In the genomic region with DNA sequence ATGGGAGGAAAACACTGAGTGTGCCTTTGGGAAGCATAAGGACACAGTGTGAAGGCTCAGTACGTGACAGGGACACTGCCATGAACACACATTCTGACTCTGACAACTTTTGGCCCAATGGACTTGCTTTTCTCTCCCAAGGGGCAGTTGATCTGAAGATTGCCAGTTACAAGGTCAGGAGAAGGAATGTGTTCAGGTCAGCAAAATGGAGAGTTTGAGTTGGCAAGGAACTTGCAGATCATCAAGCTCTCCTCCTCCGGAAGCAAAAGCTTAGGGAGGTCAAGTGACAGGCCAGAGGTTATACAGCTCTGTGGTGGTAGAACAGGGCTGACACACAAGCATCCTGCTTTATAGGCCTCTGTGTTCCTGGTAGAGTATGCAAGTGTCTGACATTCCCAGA, we compare ENCODE assay signal across 13 mouse cellular contexts. TPM values are rescaled to one million over a fixed set of nuclear protein-coding genes. Genes with fewer than 3 reads are reported as not detected.
DNase-seq lines count a peak whose midpoint lies in the region; ATAC-seq and TF ChIP-seq lines count a peak whose summit lies in the region.
"Had no signal": no experiment of that assay in that cellular context is flagged by ENCODE, and none has a peak within 500 bp of the region (broad histone marks: within the 10 kb centered on the region; RNA-seq: fewer than 3 reads in every experiment).

No protein-coding gene starts in this region.

- H3K9ac ChIP-seq in lung, embryonic 15.5 days, result no peak overlapping the region
- H3K9ac ChIP-seq in intestine, embryonic 15.5 days, result no peak overlapping the region
- H3K9ac ChIP-seq: hindbrain, embryonic 15.5 days had no signal

- no peak for TF ChIP-seq CTCF in lung, adult 2 months (IDR thresholded peaks at IDR 0.05; ENCODE audit: insufficient read depth, low read length)

- H3K4me3 ChIP-seq in lung, embryonic 15.5 days, result no peak overlapping the region
- no peak overlapping the region for H3K4me3 ChIP-seq in lung, adult 2 months (replicated peaks; ENCODE audit: extremely low read depth, low read depth, low read length)
- no peak overlapping the region for H3K4me3 ChIP-seq in intestine, embryonic 15.5 days (replicated peaks)
- H3K4me3 ChIP-seq: erythroblast, embryonic 14.5 days; hindbrain, embryonic 15.5 days had no signal

- 44% methylated on average over 2 of the region's 2 CpGs for WGBS in lung, embryonic 15.5 days
- WGBS in lung, adult 2 months, result 57% methylated on average over 2 of the region's 2 CpGs
- WGBS in intestine, embryonic 15.5 days, result 65% methylated on average over 2 of the region's 2 CpGs

- peaks cover 16% of the 10 kb centered on the region; the same call in 1 of the 2 replicates for H3K4me1 ChIP-seq in lung, embryonic 15.5 days
- H3K4me1 ChIP-seq in lung, adult 2 months (ENCODE audit: control insufficient read depth, insufficient read depth, low read length), result peaks cover 4% of the 10 kb centered on the region; the same call in 1 of the 2 replicates
- H3K4me1 ChIP-seq in intestine, embryonic 15.5 days (replicated peaks), result no peaks in the 10 kb centered on the region
- H3K4me1 ChIP-seq: hindbrain, embryonic 15.5 days had no signal

- H3K27ac ChIP-seq in lung, embryonic 15.5 days, result peak overlapping the region; percentile 48; the same call in 1 of the 2 replicates
- H3K27ac ChIP-seq in intestine, embryonic 15.5 days, result no peak overlapping the region
- H3K27ac ChIP-seq: hindbrain, embryonic 15.5 days had no signal

- no peaks in the 10 kb centered on the region for H3K36me3 ChIP-seq in lung, embryonic 15.5 days
- no peaks in the 10 kb centered on the region for H3K36me3 ChIP-seq in intestine, embryonic 15.5 days
- H3K36me3 ChIP-seq: hindbrain, embryonic 15.5 days had no signal

- no peaks in the 10 kb centered on the region for H3K27me3 ChIP-seq in lung, embryonic 15.5 days
- no peaks in the 10 kb centered on the region for H3K27me3 ChIP-seq in intestine, embryonic 15.5 days (replicated peaks)

- DNase-seq in heart, adult 11 months, result peak; percentile 94
- no peak for DNase-seq in heart, postnatal 4 days
- DNase-seq in lung, adult 2 months, result no peak
- peak; percentile 85 for DNase-seq in kidney, postnatal 14 days
- no peak for DNase-seq in layer of hippocampus, adult 8-10 months (ENCODE audit: low spot score in 2 of 2)
- DNase-seq in ovary, postnatal 36 days (ENCODE audit: low spot score), result no peak
- DNase-seq: cerebellum, postnatal 14 days; retina, postnatal 1 day; thymus, postnatal 36 days had no signal

- peak; percentile 39; the same call in 1 of the 2 replicates for ATAC-seq in lung, embryonic 15.5 days (ENCODE audit: borderline replicate concordance, extremely low read depth, low FRiP score, low TSS enrichment)
- no peak for ATAC-seq in intestine, embryonic 15.5 days

- H3K4me2 ChIP-seq in lung, embryonic 15.5 days, result no peak overlapping the region
- no peak overlapping the region for H3K4me2 ChIP-seq in intestine, embryonic 15.5 days (replicated peaks)
- H3K4me2 ChIP-seq: hindbrain, embryonic 15.5 days had no signal

- H3K9me3 ChIP-seq in lung, embryonic 15.5 days, result no peaks in the 10 kb centered on the region
- no peaks in the 10 kb centered on the region for H3K9me3 ChIP-seq in intestine, embryonic 15.5 days
- H3K9me3 ChIP-seq: hindbrain, embryonic 15.5 days had no signal

- TF ChIP-seq POLR2A in lung, adult 2 months (IDR thresholded peaks at IDR 0.05; ENCODE audit: borderline replicate concordance, extremely low read depth, low read depth, low read length), result no peak

RNA-seq across cellular contexts. Expression of gene Ets1, which starts 21.1 kb away (rescaled TPM):
- 100 to 1,000 TPM in 1 of 2 experiments, 10 to 100 TPM in 1; 97.5 to 106 TPM for total RNA-seq in heart, postnatal 4 days (2021)
- polyA plus RNA-seq in lung, embryonic 15.5 days (2015; fragmentation: Nextera tagmentation; extraction: Ambion mirVana), result 104 and 106 TPM in 2 replicates
- polyA plus RNA-seq in lung, adult 2 months (2012; rRNA removed), result 57.3 and 67.2 TPM in 2 replicates
- 38.5 and 43.0 TPM in 2 replicates for polyA plus RNA-seq in intestine, embryonic 15.5 days (2015; fragmentation: Nextera tagmentation; extraction: Ambion mirVana)
- 10 to 100 TPM; 11.1 to 12.9 (median 11.9) TPM for total RNA-seq in layer of hippocampus, adult 8-10 months (2022)

Comparison
In these comparisons a context has a peak if more than half of its experiments do, and no peak if none do; other contexts are left out.
1. DNase-seq: peak in heart, adult 11 months (single experiment) and kidney, postnatal 14 days (single experiment); none in heart, postnatal 4 days (single experiment), lung, adult 2 months (single experiment), layer of hippocampus, adult 8-10 months (0 of 2) and ovary, postnatal 36 days (single experiment).